Mouse (Mus musculus): ENCODE measurements around the gene Retreg1.

DNA sequence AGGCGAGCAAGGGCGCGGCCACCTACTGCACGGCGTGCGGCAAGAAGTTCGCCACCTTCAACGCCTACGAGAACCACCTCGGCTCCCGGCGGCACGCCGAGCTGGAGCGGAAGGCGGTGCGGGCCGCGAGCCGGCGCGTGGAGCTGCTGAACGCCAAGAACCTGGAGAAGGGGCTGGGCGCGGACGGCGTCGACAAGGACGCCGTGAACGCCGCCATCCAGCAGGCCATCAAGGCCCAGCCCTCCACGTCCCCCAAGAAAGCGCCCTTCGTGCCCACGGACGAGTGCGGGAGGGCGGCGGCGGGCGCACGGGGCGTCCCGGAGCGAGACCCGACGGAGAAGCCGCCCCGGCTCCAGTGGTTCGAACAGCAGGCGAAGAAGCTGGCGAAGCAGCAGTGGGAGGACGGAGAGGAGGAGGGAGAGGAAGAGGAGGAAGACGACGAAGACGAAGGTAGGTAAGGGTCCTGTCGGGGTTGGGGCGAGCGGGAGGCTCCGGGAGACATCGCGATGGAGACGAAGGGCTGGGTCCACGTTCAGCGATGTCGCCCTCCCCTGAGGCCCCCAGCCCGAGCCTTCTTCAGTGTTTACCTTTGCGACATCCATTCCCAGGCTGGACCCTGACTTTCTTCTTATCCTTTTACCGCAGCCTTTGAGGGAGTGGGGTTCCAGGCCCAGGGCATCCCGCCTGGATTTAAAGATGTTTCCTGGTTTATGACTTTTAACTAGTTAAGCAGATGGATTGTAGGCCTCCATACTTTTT, 141.9 kb downstream of the Retreg1 start:
- TF ChIP-seq POLR2A (IDR thresholded peaks at IDR 0.05; ENCODE audit: insufficient read depth, low read depth, low read length) (no peak), CTCF (IDR thresholded peaks at IDR 0.05; ENCODE audit: insufficient read depth, low read depth, low read length) (no peak)

Measured in olfactory bulb, adult 2 months (tissue).